Mouse (Mus musculus) cortical plate, adult 2 months (tissue): Measurements from ENCODE around the gene Efemp2.

Experiments used
- CTCF ChIP-seq: fragments of 200-500 bp; IDR thresholded peaks from 2 replicates; pipeline ENCODE4 v1.5.1; 2011; ENCODE audit warnings: mild to moderate bottlenecking, control low read depth, low read length; ENCODE audit not compliant: insufficient read depth; ENCODE audit errors: extremely low read depth
- POLR2A ChIP-seq: fragments of 200-500 bp; IDR thresholded peaks from 2 replicates; pipeline ENCODE4 v1.6.1; 2011; ENCODE audit warnings: mild to moderate bottlenecking, low read length, control low read depth; ENCODE audit not compliant: insufficient read depth; ENCODE audit errors: extremely low read depth

GRCm38 (mm10) chr19:5455037-5455436 is 18.7 kb upstream of the Efemp2 start:
- TF ChIP-seq POLR2A: no peak
- no peak for TF ChIP-seq CTCF
